Mouse (Mus musculus): Measurements from ENCODE around the gene Itprid1.
A peak's percentile ranks its signal among the peaks of the same experiment; 100 is the strongest.

Itprid1 gene

GRCm38 (mm10) chr6:55887598-55887997 lies 50.9 kb downstream of the Itprid1 start:
- DNase-seq (ENCODE audit: low spot score in 2 of 2) = no peak

DNA sequence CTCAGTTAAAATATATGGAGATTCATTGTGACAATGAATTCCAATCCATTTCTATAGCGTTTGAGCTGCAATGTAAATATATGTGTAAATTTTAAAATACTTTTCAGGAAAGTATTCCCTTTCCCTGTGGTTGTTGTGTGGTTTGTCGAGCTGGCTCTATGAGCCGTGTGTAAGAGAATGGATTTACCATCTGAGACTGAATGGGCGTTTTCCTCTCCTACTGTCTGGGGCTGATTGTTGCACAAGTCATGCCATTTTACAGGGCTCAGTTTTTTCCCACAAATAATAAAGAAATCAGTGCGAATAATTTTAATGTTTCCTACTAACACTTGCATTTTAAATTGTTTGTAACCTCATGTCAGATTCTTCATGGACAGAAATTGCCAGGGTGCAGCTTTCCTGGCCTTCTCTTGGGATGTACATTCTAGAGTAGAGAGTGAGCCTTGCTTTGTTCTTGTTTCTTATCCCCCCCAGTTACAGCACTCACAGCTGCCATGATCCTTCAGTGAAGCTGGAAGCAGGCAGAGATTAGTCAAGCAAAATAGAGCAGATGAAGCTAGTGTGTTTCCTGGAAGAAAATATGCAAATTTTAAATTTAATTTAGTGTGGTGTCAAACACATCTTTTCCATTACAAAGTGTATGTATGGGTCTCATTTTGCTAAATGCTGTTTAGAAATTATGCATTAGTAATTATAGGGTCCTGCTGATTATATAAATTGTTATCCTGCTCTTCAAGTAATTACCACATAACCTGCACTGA lies 65.1 kb downstream of the Itprid1 start:
- no peak for DNase-seq (ENCODE audit: low spot score in 2 of 2)

DNA sequence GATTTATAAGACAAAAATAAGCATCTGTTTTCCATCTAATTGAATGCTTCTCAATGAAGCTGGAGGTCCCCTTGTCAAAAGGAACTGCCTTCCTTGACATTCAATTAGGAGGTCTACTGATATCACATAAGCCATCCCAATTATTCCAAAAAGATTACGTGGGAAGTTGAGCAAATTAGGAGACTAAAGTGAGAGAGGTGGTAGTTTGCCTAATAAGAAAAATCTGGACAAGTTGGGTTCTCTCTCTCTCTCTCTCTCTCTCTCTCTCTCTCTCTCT lies 65.6 kb downstream of the Itprid1 start:
- DNase-seq (ENCODE audit: low spot score in 2 of 2) = no peak

DNA sequence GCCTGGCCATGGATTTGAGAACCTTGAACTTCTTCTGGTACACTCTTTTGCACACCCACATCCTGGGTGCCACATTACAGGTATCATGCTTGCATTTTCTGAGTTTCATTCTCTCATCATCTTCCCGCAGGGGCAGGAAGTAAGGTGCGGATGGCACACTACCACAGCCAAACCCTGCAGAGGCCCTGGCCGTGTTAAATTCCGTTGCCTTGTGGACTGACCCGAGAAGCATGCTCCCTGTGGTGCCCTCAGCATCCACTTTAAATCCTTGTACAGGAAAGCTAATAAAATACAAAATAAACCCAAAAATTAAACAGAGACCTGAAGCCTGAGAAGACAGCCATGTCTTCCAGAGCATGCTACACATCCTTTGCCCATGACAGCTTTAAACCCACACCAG lies 82.5 kb downstream of the Itprid1 start:
- DNase-seq (ENCODE audit: low spot score in 2 of 2) = no peak

GRCm38 (mm10) chr6:55920282-55920720 lies 83.6 kb downstream of the Itprid1 start:
- DNase-seq (ENCODE audit: low spot score in 2 of 2) = no peak

DNA sequence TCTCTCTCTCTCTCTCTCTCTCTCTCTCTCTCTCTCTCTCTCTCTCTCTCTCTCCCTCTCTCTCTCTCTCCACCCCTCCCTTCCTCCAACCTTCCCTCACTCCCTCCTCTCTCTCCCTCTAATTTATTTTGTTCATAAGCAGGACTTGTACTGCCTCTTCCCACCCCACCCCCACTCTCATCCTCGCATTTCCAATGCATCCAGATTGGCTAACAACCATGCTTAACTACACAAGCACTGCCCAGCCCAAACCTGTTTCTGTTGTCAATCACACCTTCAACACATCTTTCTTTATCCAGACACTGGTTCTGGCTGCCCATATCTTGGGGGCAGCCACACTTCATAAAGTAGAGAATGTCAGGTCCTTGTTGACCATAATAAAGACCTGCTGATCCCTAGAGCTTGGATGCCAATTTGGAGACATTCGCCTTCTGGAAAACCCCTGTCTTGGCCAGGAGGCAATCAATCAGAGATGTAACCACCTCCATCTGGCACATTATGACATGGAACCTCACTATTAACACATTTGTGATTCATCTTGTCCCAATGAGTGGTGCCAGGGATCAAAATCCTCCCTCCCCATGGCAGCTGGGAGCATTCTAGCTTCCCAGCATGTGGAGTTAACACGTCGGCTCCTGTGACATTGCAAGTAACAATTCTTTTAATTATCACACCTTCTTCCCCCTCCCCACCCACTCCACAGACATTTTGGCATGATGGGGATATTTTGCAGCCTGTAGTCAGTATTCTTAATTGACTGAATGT lies 84.4 kb downstream of the Itprid1 start:
- no peak for DNase-seq (ENCODE audit: low spot score in 2 of 2)

DNA sequence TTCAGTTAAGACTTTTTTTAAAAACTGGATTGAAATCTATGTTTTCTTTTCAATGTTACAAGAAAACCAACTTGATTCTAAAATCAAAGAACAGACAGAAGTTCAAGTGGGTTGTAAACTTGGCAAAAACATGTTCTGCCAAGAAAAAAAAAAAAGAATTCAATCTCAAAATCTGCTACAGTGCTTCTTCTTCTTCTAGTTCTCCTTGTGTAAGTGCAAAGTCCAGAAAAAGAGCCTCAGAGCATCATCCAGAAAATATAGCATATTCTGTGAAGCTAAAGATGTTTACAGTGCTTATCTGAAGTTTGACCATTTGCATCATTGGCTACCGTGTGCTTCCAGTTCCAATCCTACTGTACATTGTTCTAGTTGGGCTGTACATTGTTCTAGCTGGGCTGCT lies 108.0 kb downstream of the Itprid1 start:
- no peak for DNase-seq (ENCODE audit: low spot score in 2 of 2)

- peak in 1 of 2 experiments; percentile 54 for DNase-seq (ENCODE audit: low spot score in 2 of 2)
Measured at GRCm38 (mm10) chr6:55950345-55951110, 113.8 kb downstream of the Itprid1 start.

DNA sequence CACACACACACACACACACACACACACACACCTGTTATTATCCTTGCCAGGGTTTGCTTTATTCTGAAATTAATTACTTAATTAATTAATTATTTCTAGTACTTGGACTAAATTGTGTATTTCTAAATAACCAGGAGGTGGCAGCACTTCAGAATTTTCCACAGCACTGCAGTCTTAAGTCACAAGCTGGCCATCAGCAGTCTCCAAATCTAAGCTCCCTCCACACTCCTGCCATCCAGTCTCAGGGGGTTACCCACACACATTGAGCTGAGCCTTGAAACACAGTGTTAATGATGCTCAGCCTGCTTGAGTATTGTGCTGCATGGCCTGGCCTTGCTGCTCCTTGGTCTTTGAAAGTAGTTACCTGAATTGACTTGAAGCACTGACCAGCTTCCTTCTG lies 136.3 kb downstream of the Itprid1 start:
- DNase-seq (ENCODE audit: low spot score in 2 of 2) = no peak

DNA sequence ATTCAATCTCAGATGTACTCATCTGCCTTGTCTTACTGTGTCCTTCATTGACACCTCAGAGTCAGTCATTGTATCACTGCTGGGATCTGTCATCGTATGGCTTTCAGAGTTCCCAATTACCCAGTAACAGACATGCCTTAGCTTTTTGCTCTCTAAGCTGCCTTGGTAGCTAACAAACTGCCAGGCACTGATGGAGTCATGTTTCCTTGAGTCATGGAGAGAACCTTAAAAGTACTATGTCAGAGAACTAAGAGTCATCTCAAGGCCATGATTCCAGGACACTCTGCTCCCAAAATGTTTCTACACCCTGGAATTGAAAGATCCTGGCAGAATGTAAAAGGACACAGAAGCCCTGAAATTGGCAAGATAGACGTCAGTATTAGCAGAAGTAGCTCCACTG lies 143.1 kb downstream of the Itprid1 start:
- DNase-seq (ENCODE audit: low spot score in 2 of 2) = no peak

- no peak for DNase-seq (ENCODE audit: low spot score in 2 of 2)
Measured at GRCm38 (mm10) chr6:56008711-56009110, 172.0 kb downstream of the Itprid1 start.

GRCm38 (mm10) chr6:56012384-56012783 lies 175.7 kb downstream of the Itprid1 start:
- DNase-seq (ENCODE audit: low spot score in 2 of 2) = no peak

DNA sequence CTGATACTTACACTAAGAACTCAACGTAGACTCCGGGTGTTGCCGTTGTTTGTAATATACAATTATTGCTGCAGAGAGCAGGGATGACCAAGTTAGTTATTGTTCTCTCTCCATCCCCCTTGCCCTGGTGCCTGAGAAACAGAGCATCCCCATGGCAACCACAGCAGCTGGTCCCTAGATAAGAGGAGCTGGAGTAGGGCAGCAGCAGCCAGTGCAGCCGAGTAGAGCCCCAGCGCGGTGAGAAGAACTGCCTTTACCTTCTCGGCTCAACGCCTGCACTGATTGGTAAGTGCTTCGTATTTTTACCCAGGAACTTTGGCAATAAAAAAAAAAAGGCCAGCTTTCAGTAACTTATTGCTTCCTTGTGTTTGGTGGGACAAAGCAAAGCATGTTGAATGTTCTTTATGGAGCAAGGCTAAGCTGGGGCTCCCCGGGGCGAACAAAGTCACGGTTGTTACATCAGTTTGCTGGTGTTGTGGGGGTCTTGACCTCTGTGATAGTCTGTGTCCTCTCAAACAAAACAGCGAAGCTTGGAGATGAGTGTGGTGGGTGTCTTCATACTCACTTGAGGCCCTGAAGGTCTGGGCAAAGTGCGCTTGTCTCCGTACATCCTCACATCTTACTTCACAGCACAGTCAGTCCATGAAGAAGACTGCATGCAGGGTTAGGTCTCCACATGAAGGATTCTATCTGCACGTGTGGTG lies 180.7 kb downstream of the Itprid1 start, which contains the start of gene Ppp1r17:
Gene Ppp1r17 (plus strand): TSS at position 207 of the 704 bp plus-strand sequence.
- DNase-seq (ENCODE audit: low spot score in 2 of 2) = no peak

GRCm38 (mm10) chr6:56019632-56020031 lies 182.9 kb downstream of the Itprid1 start:
- no peak for DNase-seq (ENCODE audit: low spot score in 2 of 2)

GRCm38 (mm10) chr6:56025533-56025932 lies 188.8 kb downstream of the Itprid1 start:
- no peak for DNase-seq (ENCODE audit: low spot score in 2 of 2)

GRCm38 (mm10) chr6:56027318-56027717 lies 190.6 kb downstream of the Itprid1 start:
- DNase-seq (ENCODE audit: low spot score in 2 of 2) = no peak

DNA sequence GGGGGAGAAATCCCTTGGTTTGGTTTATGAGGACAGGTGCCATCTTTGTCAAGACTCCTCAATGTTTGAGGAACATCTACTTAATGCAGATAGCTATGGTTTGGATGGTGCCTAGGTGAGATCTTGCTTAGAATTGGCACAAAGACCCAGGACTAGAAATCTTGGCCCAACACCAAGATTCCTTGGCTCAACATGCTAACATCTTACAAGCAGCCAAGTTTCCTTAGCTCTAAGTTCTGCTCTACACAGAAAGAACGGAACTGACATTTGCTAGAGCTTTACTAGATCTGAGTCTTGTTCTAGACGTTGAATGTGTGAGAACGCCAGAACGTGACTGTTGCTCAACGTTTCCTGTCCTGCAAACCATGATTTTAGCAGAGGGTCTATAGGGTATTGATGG lies 191.3 kb downstream of the Itprid1 start:
- no peak for DNase-seq (ENCODE audit: low spot score in 2 of 2)
